Mouse (Mus musculus): ENCODE data around the gene Gata2. TPM values are rescaled to one million over a fixed set of nuclear protein-coding genes. Genes with fewer than 3 reads are reported as not detected.
"Not testable (repeated sequence)": the region's sequence is repeated elsewhere in the genome, so short reads cannot be mapped to it uniquely, and the experiment has no call there.

Gata2 gene
- polyA plus RNA-seq (2012; rRNA removed): 5.7 and 7.4 TPM in 2 replicates

DNA sequence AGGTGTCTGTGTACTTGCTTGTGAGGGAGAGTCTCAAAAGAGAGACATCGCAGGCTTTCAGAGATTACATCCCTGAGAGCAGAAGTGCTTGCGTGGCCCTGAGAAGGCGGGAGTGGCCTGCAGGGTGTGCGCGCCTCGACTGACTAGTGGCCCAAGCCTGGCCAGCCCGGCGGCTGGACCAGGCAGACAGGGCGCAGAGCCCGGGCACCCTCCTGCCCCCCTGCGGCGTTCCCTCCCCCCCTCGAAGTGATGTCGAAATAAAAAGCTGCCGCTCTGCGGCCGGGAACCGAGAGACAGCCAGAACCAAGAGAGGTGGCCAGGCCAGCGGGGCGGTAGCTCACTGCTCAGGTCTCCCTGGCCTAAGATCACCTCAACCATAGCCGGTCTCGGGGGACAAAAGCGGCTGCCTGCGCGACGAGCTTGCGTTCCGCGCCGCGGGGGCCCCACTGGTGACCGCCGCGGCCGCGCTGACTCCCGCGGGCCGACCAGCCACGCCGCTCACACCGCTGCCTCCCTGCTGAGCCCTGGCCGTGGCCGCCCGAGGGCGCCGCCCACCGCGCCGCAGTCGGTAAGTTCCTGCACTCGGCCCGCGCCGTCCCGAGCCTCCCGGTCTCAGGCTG, at the start of gene Gata2:
TSS of gene Gata2 (plus strand) at position 459 of the 620 bp plus-strand sequence.
- no peak for DNase-seq (ENCODE audit: extremely low spot score in 1 of 2, low spot score in 1 of 2)

DNA sequence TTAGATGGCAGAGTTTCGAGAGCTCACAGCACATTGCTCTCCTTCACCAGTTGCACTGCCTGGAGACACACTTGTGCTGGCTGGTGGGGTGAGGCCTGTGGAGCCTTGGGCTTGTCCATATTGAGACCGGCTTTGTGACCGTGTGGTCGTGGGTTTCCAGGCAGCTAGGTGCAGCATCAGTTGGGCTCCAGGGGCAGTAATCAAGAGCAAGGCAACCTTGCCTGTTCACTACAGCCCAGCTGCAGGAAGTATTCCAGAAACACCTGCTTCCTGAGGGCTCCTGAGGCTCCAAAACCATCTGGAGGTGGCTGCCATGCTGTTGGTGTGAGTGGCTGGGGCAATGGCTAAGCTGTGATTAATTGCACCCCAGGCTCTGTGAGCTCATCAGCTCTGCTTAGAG, 47.9 kb upstream of the Gata2 start:
- no peak for DNase-seq (ENCODE audit: extremely low spot score in 1 of 2, low spot score in 1 of 2)

DNA sequence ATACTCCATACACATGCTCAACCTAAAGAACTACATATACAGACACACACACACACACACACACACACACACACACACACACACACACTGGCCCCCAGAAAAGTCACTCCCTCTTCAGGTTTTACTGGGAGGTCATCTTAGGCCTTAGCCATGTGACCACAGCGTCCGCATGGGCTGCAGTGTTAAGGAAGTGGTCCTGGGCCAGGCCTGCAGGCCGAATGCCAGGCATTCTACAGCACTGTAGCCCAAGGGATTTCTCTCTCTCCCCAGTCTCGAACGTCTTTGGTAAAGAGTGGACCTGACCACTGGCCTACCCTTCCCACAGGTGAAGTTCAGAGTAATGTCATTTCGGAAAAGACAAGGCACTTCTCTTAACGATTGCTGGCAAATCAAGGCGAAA, 47.1 kb upstream of the Gata2 start:
- no peak for DNase-seq (ENCODE audit: extremely low spot score in 1 of 2, low spot score in 1 of 2)

DNA sequence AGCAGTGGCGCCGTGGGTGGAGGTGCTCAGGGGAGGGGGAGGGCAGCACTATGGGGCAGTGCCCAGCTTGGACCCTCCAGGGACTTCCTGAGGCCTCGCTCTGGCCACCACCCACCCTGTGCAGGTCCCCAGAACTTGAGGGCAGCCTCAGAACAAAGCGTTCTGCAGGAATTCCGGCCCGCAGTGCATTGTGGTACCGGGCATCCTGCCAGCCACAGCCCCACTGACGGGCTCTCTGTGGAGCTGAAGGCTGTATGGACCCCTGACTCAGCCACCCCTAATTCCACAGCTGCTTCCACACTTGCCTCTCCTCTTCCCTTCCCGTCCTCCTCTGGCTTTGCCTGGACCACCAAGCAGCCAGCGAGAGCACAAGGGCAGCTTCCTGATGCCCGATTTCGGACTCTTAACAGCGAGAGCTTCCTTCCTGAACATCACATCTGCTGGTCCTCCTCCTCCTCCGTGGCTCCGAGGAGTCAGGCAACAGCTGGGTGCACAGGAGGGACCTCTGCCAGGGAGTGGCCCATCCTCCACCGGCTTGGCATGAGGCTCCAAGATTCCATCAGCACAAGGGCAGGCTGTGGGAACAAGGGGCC, 46.2 kb upstream of the Gata2 start:
- peak in 1 of 2 experiments; percentile 16 for DNase-seq (ENCODE audit: extremely low spot score in 1 of 2, low spot score in 1 of 2)

GRCm38 (mm10) chr6:88151335-88151734, 42.4 kb upstream of the Gata2 start:
- DNase-seq (ENCODE audit: extremely low spot score in 1 of 2, low spot score in 1 of 2): no peak

GRCm38 (mm10) chr6:88152127-88152705, 41.5 kb upstream of the Gata2 start:
- DNase-seq (ENCODE audit: extremely low spot score in 1 of 2, low spot score in 1 of 2): no peak

GRCm38 (mm10) chr6:88152979-88153378, 40.7 kb upstream of the Gata2 start:
- no peak for DNase-seq (ENCODE audit: extremely low spot score in 1 of 2, low spot score in 1 of 2)

- DNase-seq (ENCODE audit: extremely low spot score in 1 of 2, low spot score in 1 of 2): not testable (repeated sequence)
Measured at GRCm38 (mm10) chr6:88155614-88156013, 38.1 kb upstream of the Gata2 start.

DNA sequence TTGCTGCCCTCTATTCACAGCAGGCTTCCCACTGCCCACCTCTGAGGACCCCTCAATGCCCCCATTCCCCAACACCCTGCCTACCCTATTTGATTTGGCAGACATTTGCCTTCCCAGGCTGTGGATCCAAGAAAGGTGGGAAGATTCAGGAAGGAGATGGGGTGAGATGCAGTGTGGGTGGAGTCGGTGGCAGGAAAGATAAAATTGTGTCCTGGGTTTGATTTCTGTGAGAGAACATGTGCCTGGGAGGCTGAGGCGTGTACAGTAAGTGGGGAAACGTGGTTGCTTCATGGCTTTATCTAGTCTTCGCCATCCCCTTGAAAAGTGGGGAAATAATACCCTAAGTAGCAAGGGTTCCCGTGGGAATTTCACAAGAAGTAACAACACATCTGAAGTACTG, 34.9 kb upstream of the Gata2 start:
- DNase-seq (ENCODE audit: extremely low spot score in 1 of 2, low spot score in 1 of 2): peak in 1 of 2 experiments; percentile 35

DNA sequence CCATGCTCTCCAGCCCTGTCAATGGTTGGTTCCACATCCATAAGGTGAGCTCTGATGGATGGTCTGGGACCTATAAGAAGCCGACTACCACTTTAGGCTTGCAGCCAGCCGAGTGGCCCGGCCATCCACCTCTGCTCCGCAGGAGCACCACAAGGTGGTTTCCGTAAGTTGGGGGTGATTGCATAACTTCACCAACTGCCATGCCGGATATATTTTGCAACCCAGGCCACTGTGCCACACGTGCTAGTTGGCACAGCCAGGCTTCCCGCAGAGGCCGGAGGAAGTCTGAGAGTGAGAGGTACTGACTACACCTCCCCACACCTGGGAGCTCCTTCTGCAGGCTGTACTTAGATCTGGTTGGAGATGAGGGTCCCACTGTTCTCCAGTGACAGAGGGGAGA, 27.6 kb upstream of the Gata2 start:
- DNase-seq (ENCODE audit: extremely low spot score in 1 of 2, low spot score in 1 of 2): no peak

GRCm38 (mm10) chr6:88174191-88174590, 19.5 kb upstream of the Gata2 start:
- no peak for DNase-seq (ENCODE audit: extremely low spot score in 1 of 2, low spot score in 1 of 2)

DNA sequence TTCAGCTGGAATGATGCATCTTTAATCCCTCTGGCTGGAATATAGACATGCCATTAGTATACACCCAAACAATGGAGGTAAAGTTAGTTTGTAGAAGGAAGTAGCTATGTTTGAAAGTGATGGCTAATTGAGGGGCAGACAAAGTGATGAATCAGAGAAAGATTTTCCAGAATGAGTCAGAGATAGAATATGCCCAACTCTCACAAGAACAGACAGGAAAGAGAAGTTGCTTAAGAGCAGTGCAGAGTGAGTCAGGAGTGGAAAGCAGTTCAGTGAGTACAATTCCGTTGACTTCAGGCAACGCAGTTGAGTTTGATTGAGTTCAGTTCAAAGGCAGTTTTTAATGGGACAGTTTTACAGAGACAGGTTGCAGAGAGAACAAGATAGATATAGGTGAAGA, 19.0 kb upstream of the Gata2 start:
- no peak for DNase-seq (ENCODE audit: extremely low spot score in 1 of 2, low spot score in 1 of 2)

DNA sequence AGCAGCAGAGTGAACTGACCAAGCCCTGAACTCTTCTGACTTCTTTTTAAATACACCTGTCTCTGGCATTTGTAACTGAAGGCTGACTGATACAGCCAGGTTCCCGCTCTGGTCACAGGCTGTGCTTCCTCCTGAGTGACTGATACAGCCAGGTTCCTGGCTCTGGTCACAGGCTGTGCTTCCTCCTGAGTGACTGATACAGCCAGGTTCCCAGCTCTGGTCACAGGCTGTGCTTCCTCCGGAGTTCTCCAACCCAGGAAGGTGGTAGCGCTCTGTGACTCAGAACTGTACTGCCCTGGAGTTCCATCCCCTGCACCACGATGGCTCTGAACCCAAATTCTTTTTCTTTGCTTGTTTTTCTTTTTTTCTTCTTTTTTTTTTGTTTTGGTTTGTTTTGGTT, 9.0 kb upstream of the Gata2 start:
- no peak for DNase-seq (ENCODE audit: extremely low spot score in 1 of 2, low spot score in 1 of 2)

DNA sequence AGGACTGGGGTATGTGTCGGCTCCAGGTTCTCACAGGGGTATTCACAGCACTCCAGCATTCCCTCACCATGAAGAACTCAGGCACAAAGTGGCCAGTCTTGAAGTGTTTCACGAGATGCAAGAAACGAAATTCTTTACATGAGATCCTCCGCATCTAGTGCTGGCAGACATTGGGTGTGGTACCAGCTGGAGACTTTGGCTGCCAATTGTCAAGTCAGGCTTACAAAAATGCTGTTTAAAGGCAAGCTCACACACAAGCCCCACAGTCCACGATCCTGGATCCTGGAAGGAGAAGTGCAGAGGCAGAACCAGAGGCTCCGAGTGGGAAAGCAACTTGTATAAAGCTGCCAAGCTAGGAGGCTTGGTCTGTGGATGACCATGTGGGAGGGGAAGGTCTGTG, 5.5 kb upstream of the Gata2 start:
- DNase-seq (ENCODE audit: extremely low spot score in 1 of 2, low spot score in 1 of 2): peak; percentile 20 to 64

DNA sequence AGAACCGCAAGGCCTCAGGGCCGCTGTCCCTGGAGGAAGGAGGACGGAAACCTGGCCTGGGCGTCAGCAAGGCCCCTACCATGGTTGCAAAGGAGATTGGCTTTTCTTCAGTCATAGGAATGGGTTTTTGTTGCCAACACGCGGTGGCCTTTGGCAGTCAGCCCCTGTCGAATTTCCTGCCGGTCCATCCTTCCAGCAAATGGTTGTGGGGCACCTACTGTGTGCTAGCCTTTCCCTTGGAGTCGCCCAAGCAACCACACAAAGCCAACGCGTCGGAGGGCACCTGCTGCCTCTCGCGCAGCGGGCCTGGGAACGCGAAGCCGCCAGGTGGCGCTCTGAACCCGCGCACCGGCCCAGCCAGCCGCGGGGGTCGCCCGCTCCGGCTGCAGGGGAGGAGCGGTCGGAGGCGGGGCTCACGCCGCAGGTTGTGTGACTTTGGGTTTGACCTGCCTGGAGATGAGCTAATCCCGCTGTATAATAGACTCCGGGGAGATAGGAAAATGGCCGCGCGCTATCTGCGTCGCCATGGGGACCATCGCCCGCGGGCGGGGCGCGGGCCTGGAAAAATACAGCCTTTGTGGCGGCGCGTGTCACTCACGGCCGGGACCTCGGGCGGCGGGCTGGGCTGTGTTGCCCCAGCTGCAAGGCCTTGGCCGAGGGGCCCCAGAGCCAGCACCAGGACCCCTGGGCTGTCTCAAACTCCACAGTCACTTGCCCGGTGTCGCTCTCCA, 4.2 kb upstream of the Gata2 start:
- DNase-seq (ENCODE audit: extremely low spot score in 1 of 2, low spot score in 1 of 2): peak in 1 of 2 experiments; percentile 69

GRCm38 (mm10) chr6:88190043-88190309, 3.7 kb upstream of the Gata2 start:
- DNase-seq (ENCODE audit: extremely low spot score in 1 of 2, low spot score in 1 of 2): no peak

GRCm38 (mm10) chr6:88190310-88191023, 3.2 kb upstream of the Gata2 start:
- DNase-seq (ENCODE audit: extremely low spot score in 1 of 2, low spot score in 1 of 2): no peak

- no peak for DNase-seq (ENCODE audit: extremely low spot score in 1 of 2, low spot score in 1 of 2)
Measured at GRCm38 (mm10) chr6:88191024-88191365, 2.7 kb upstream of the Gata2 start.

DNA sequence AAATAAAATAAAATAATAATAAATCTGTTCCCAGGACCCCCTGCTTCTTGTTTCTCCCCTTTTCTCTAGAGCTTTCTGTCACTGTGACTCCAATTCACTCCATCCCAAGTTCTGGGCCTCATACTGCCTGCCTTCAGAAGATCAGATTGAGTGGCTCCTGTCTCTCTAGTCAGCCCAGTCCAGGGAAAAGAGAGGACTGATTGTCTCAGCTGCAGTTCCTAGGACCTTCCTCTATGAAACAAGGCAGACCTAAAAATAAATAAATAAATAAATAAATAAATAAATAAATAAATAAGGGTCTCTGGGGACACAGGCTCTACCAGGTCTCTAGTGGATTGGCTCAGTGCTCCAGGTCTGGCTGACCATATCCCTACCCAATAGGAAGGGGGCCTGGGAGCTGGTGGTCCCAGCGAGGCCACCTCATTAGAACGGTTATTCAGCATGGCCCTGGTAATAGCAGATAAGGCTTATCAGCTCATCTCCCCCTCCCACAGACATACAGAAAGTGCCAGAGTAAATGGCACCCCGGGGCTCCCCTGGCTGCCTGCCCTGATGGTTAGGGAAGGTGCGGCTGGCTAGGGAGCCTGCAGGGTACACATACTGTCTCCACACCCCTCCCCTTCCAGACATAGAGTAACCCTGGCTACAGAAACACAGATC, 2.1 kb upstream of the Gata2 start:
- DNase-seq (ENCODE audit: extremely low spot score in 1 of 2, low spot score in 1 of 2): no peak

DNA sequence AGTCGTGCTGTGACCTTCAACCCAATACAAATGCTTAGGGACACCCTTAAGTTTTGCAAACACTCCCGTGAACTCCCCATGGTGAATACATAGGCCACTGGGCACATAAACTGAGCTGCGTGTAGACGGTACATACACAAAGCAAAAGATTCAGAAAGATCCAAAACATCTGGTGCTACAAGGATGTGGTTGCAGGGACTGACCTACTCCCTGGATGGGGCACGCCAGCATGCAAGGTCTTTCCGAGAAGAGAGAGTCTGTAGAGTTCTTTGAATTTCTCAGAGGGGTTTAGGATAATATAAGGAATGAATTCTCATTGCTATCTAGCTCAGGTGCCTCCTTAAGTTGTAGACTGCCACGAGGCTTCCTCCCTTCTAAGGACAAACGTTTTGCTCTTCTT, 935 bp upstream of the Gata2 start:
- no peak for DNase-seq (ENCODE audit: extremely low spot score in 1 of 2, low spot score in 1 of 2)

Measured in frontal cortex, adult 2 months (tissue).